Mouse (Mus musculus): ENCODE measurements around the gene Rpl34.
A peak's percentile ranks its signal among the peaks of the same experiment; 100 is the strongest.

GRCm38 (mm10) chr3:130690834-130691595 is 39.2 kb downstream of the Rpl34 start:
- no peak for TF ChIP-seq EP300 (IDR thresholded peaks at IDR 0.05; ENCODE audit: low read depth)
- TF ChIP-seq CTCF (IDR thresholded peaks at IDR 0.05; ENCODE audit: low read depth): peak; percentile 45

All from heart, postnatal 0 days (tissue).